10 mouse cellular contexts compared by ENCODE assay signal in genomic region chr7:73208817-73209602, GRCm38 (mm10).
DNase-seq lines count a peak whose midpoint lies in the region; ATAC-seq and TF ChIP-seq lines count a peak whose summit lies in the region.
"Had no signal": no experiment of that assay in that cellular context is flagged by ENCODE, and none has a peak within 500 bp of the region (broad histone marks: within the 10 kb centered on the region; RNA-seq: fewer than 3 reads in every experiment).

No protein-coding gene starts in this region.

- no peak overlapping the region for H3K9ac ChIP-seq in intestine, embryonic 15.5 days

- ATAC-seq in intestine, embryonic 15.5 days, result peak; percentile 49; the same call in 1 of the 2 replicates

- 0 out of 2 replicates have a peak, but pooled peaks cover 4% of the 10 kb centered on the region for H3K4me1 ChIP-seq in intestine, embryonic 15.5 days (replicated peaks)
- H3K4me1 ChIP-seq: megakaryocyte, embryonic 14.5 days had no signal

- no peaks in the 10 kb centered on the region for H3K9me3 ChIP-seq in intestine, embryonic 15.5 days

- no peak overlapping the region for H3K4me2 ChIP-seq in intestine, embryonic 15.5 days (replicated peaks)

- intact Hi-C loops in gastrocnemius, adult 2 months (cut with DNase I), result no loop called here

- WGBS in intestine, embryonic 15.5 days, result 26% methylated on average over 18 of the region's 18 CpGs

- H3K27ac ChIP-seq in intestine, embryonic 15.5 days, result 0 out of 2 replicates have a peak overlapping the region, but pooled peaks have one; percentile 6
- H3K27ac ChIP-seq in gastrocnemius, adult 2 months, result no peak overlapping the region

- no peaks in the 10 kb centered on the region for H3K36me3 ChIP-seq in intestine, embryonic 15.5 days

- DNase-seq in frontal cortex, postnatal 10 days (ENCODE audit: low spot score in 2 of 2), result peak; percentile 26 to 53
- DNase-seq in frontal cortex, postnatal 36 days (ENCODE audit: low spot score in 2 of 2), result no peak
- peak; percentile 73 to 81 for DNase-seq in right cerebral cortex, postnatal 10 days (ENCODE audit: low spot score in 2 of 2)
- DNase-seq in right cerebral cortex, postnatal 25 days, result no peak
- no peak for DNase-seq in gastrocnemius, adult 2 months
- DNase-seq in adrenal gland, adult 8-10 months, result no peak
- DNase-seq in heart, adult 8-10 months (ENCODE audit: low spot score), result no peak
- DNase-seq: adrenal gland, postnatal 25 days had no signal

- no peak for TF ChIP-seq CTCF in gastrocnemius, adult 2 months (IDR thresholded peaks at IDR 0.05)

- H3K4me3 ChIP-seq in intestine, embryonic 15.5 days (replicated peaks), result no peak overlapping the region
- H3K4me3 ChIP-seq in gastrocnemius, adult 2 months, result no peak overlapping the region
- H3K4me3 ChIP-seq: megakaryocyte, embryonic 14.5 days had no signal

- no peaks in the 10 kb centered on the region for H3K27me3 ChIP-seq in intestine, embryonic 15.5 days (replicated peaks)
- H3K27me3 ChIP-seq: megakaryocyte, embryonic 14.5 days had no signal

Comparison
In these comparisons a context has a peak if more than half of its experiments do, and no peak if none do; other contexts are left out.
1. DNase-seq: peak in frontal cortex, postnatal 10 days (2 of 2) and right cerebral cortex, postnatal 10 days (2 of 2); none in frontal cortex, postnatal 36 days (0 of 2), right cerebral cortex, postnatal 25 days (single experiment), gastrocnemius, adult 2 months (single experiment), adrenal gland, adult 8-10 months (single experiment) and heart, adult 8-10 months (single experiment).